Mouse (Mus musculus): ENCODE results near the gene Vmn2r33. TPM values are rescaled to one million over a fixed set of nuclear protein-coding genes. Genes with fewer than 3 reads are reported as not detected.

The Vmn2r33 gene
- not detected in 2 replicates for polyA plus RNA-seq (2012; rRNA removed)

DNA sequence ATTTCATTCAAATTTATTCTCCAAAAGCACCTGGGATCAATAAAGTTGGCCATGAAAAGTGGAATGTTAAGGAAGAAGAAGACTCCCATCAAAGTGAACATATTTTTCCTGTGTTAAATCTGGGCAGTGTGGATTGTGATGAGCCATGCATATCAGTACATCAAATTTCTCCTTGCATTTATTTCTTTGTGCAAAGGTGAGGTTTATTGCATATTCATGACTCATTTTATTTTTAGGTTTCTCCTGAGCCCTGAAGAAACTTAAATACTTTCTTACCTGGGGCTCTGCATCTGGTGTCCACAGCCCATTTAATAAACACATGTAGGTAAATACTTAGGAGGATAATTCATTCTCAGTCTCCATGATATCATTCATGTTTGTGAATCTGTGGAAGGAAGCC lies at the start of gene Vmn2r33:
TSS of gene Vmn2r33 (minus strand) at position 101 of the 400 bp plus-strand sequence.

Other genes starting within 250 kb of the Vmn2r33 start
- not detected in 2 replicates for gene Vmn2r30, start 229.2 kb downstream of the Vmn2r33 start, polyA plus RNA-seq (2012; rRNA removed)
- gene Gm45783, start 192.2 kb downstream of the Vmn2r33 start, polyA plus RNA-seq (2012; rRNA removed): not detected in 2 replicates
- gene Vmn2r31, start 167.1 kb downstream of the Vmn2r33 start, polyA plus RNA-seq (2012; rRNA removed): not detected in 2 replicates
- gene Vmn2r32, start 86.8 kb downstream of the Vmn2r33 start, polyA plus RNA-seq (2012; rRNA removed): not detected in 2 replicates
- not detected in 2 replicates for gene Vmn2r34, start 122.7 kb upstream of the Vmn2r33 start, polyA plus RNA-seq (2012; rRNA removed)

Measured in liver, embryonic 18 days (tissue).